Comparison of ENCODE assay signal across 22 mouse cellular contexts in the genomic region with DNA sequence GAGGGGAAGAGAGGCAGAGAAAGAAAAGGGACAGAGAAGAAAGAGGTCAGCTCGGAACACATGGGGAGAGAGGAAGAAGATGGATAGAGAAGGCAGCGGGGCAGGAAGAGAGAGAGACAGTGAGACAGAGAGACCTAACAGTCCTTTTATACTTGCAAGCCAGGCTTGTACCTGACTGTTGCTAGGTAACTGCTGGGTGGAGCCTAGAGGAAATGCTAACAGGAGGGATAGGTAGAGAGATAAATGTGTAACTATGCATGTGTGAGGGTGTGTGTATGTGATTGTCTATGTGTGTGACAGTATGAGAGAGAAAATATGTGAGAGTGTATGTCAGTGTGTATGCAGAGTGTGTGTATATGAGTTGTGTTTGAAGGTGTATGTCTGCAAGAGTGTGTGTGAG.
DNase-seq lines count a peak whose midpoint lies in the region; ATAC-seq and TF ChIP-seq lines count a peak whose summit lies in the region.
"Had no signal": no experiment of that assay in that cellular context is flagged by ENCODE, and none has a peak within 500 bp of the region (broad histone marks: within the 10 kb centered on the region; RNA-seq: fewer than 3 reads in every experiment).

No protein-coding gene starts in this region.

- H3K4me3 ChIP-seq in hindbrain, embryonic 15.5 days, result no peak overlapping the region
- no peak overlapping the region for H3K4me3 ChIP-seq in hindbrain, embryonic 14.5 days (replicated peaks; ENCODE audit: low read length)
- H3K4me3 ChIP-seq in midbrain, embryonic 16.5 days (ENCODE audit: low read depth, low read length), result no peak overlapping the region
- H3K4me3 ChIP-seq: forebrain, embryonic 15.5 days; hindbrain, embryonic 13.5 days; limb, embryonic 10.5 days; liver, embryonic 15.5 days; myocyte; neural tube, embryonic 13.5 days had no signal

- DNase-seq in hindbrain, embryonic 14.5 days (ENCODE audit: low spot score), result no peak
- DNase-seq in retina, postnatal 1 day, result peak; percentile 4
- DNase-seq in retina, embryonic 14.5 days (ENCODE audit: low spot score), result no peak
- peak; percentile 3 for DNase-seq in brain, embryonic 14.5 days (ENCODE audit: low read depth)
- DNase-seq in right cerebral cortex, postnatal 14 days, result no peak
- DNase-seq: adrenal gland, adult 2 months; cerebellum, adult 11-12 months; cerebellum, postnatal 14 days; gastrocnemius, postnatal 14 days; kidney, adult 11 months; kidney, postnatal 10 days; liver; right cerebral cortex, adult 18-20 months had no signal

- H3K27me3 ChIP-seq in hindbrain, embryonic 15.5 days, result no peaks in the 10 kb centered on the region
- H3K27me3 ChIP-seq in hindbrain, embryonic 14.5 days (ENCODE audit: control insufficient read depth, insufficient read depth, low read length), result no peaks in the 10 kb centered on the region
- no peaks in the 10 kb centered on the region for H3K27me3 ChIP-seq in midbrain, embryonic 16.5 days (ENCODE audit: control insufficient read depth, insufficient read depth, low read depth, low read length)
- H3K27me3 ChIP-seq: forebrain, embryonic 15.5 days; hindbrain, embryonic 13.5 days; liver, embryonic 15.5 days; neural tube, embryonic 13.5 days had no signal

- no peak for TF ChIP-seq POLR2A in brain, embryonic 14.5 days (IDR thresholded peaks at IDR 0.05; ENCODE audit: borderline replicate concordance, extremely low read depth, insufficient read depth, insufficient read length, poor library complexity, severe bottlenecking)

- no peak overlapping the region for H3K27ac ChIP-seq in hindbrain, embryonic 15.5 days (replicated peaks)
- H3K27ac ChIP-seq in hindbrain, embryonic 14.5 days, result no peak overlapping the region
- H3K27ac ChIP-seq in midbrain, embryonic 16.5 days (ENCODE audit: low read length), result no peak overlapping the region
- H3K27ac ChIP-seq: forebrain, embryonic 15.5 days; hindbrain, embryonic 13.5 days; limb, embryonic 10.5 days; liver, embryonic 15.5 days; macrophage; neural tube, embryonic 13.5 days had no signal

- 50% methylated on average over 2 of the region's 2 CpGs for WGBS in hindbrain, embryonic 15.5 days
- whole genome bisulfite sequencing in hindbrain, embryonic 14.5 days, result 67% methylated on average over 2 of the region's 2 CpGs
- 48% methylated on average over 2 of the region's 2 CpGs for WGBS in midbrain, embryonic 16.5 days

- H3K4me2 ChIP-seq in hindbrain, embryonic 15.5 days, result no peak overlapping the region
- no peak overlapping the region for H3K4me2 ChIP-seq in hindbrain, embryonic 14.5 days (replicated peaks)
- H3K4me2 ChIP-seq in midbrain, embryonic 16.5 days (ENCODE audit: low read length), result no peak overlapping the region
- H3K4me2 ChIP-seq: forebrain, embryonic 15.5 days; hindbrain, embryonic 13.5 days; liver, embryonic 15.5 days; neural tube, embryonic 13.5 days had no signal

- no peaks in the 10 kb centered on the region for H3K36me3 ChIP-seq in hindbrain, embryonic 15.5 days
- no peaks in the 10 kb centered on the region for H3K36me3 ChIP-seq in hindbrain, embryonic 14.5 days (replicated peaks; ENCODE audit: control insufficient read depth, insufficient read depth)
- H3K36me3 ChIP-seq in midbrain, embryonic 16.5 days (ENCODE audit: control insufficient read depth, insufficient read depth, low read length), result no peaks in the 10 kb centered on the region
- H3K36me3 ChIP-seq: forebrain, embryonic 15.5 days; hindbrain, embryonic 13.5 days; limb, embryonic 10.5 days; liver, embryonic 15.5 days; neural tube, embryonic 13.5 days had no signal

- no peaks in the 10 kb centered on the region for H3K9me3 ChIP-seq in hindbrain, embryonic 15.5 days
- no peaks in the 10 kb centered on the region for H3K9me3 ChIP-seq in hindbrain, embryonic 14.5 days (ENCODE audit: control insufficient read depth, low read length)
- no peaks in the 10 kb centered on the region for H3K9me3 ChIP-seq in midbrain, embryonic 16.5 days (replicated peaks; ENCODE audit: control insufficient read depth, low read length, poor library complexity, severe bottlenecking)
- H3K9me3 ChIP-seq: forebrain, embryonic 15.5 days; hindbrain, embryonic 13.5 days; limb, embryonic 10.5 days; liver, embryonic 15.5 days; neural tube, embryonic 13.5 days had no signal

- H3K9ac ChIP-seq in hindbrain, embryonic 15.5 days, result no peak overlapping the region
- H3K9ac ChIP-seq in hindbrain, embryonic 14.5 days, result no peak overlapping the region
- H3K9ac ChIP-seq in midbrain, embryonic 16.5 days (ENCODE audit: low read depth, low read length), result no peak overlapping the region
- H3K9ac ChIP-seq: forebrain, embryonic 15.5 days; hindbrain, embryonic 13.5 days; liver, embryonic 15.5 days; neural tube, embryonic 13.5 days had no signal

- no peaks in the 10 kb centered on the region for H3K4me1 ChIP-seq in hindbrain, embryonic 15.5 days (replicated peaks)
- no peaks in the 10 kb centered on the region for H3K4me1 ChIP-seq in hindbrain, embryonic 14.5 days (replicated peaks; ENCODE audit: control insufficient read depth, insufficient read depth, low read length)
- 0 out of 2 replicates have a peak, but pooled peaks cover 5% of the 10 kb centered on the region for H3K4me1 ChIP-seq in midbrain, embryonic 16.5 days (ENCODE audit: control insufficient read depth, insufficient read depth, low read length)
- H3K4me1 ChIP-seq: forebrain, embryonic 15.5 days; hindbrain, embryonic 13.5 days; limb, embryonic 10.5 days; liver, embryonic 15.5 days; neural tube, embryonic 13.5 days had no signal

- peak; percentile 42; the same call in 1 of the 2 replicates for ATAC-seq in hindbrain, embryonic 15.5 days (ENCODE audit: low FRiP score, low read depth)
- no peak for ATAC-seq in hindbrain, embryonic 14.5 days (ENCODE audit: low FRiP score)
- 0 out of 2 replicates have a peak, but pooled peaks have one; percentile 58 for ATAC-seq in midbrain, embryonic 16.5 days
- ATAC-seq: forebrain, embryonic 15.5 days had no signal

- no peak for TF ChIP-seq CTCF in brain, embryonic 14.5 days (IDR thresholded peaks at IDR 0.05; ENCODE audit: borderline replicate concordance, extremely low read depth, insufficient read depth, insufficient read length)

Comparison
In these comparisons a context has a peak if more than half of its experiments do, and no peak if none do; other contexts are left out.
1. DNase-seq: peak in retina, postnatal 1 day (single experiment) and brain, embryonic 14.5 days (single experiment); none in hindbrain, embryonic 14.5 days (single experiment), retina, embryonic 14.5 days (single experiment) and right cerebral cortex, postnatal 14 days (single experiment).